Mouse (Mus musculus): ENCODE data around the gene Nfic. TPM values are rescaled to one million over a fixed set of nuclear protein-coding genes. Genes with fewer than 3 reads are reported as not detected.

The Nfic gene
- total RNA-seq, 2 experiments from 2014 or later, result 4.0 to 36.8 TPM

- no peak for ATAC-seq (replicated peaks; ENCODE audit: poor library complexity)
Measured at GRCm38 (mm10) chr10:81389373-81389772, 66.1 kb downstream of the Nfic start.

GRCm38 (mm10) chr10:81388505-81389055, 66.9 kb downstream of the Nfic start, which contains the start of gene Gm48552:
Gm48552 (plus strand) TSS chr10:81389005.
- ATAC-seq (replicated peaks; ENCODE audit: poor library complexity), result no peak

- no peak for ATAC-seq (replicated peaks; ENCODE audit: poor library complexity)
Measured at GRCm38 (mm10) chr10:81387716-81388115, 67.7 kb downstream of the Nfic start.

- ATAC-seq (replicated peaks; ENCODE audit: poor library complexity), result no peak
Measured at GRCm38 (mm10) chr10:81385603-81386306, 69.7 kb downstream of the Nfic start.

GRCm38 (mm10) chr10:81384605-81384982, 70.8 kb downstream of the Nfic start:
- ATAC-seq (replicated peaks; ENCODE audit: poor library complexity), result peak; percentile 3; the same call in 1 of the 2 replicates

GRCm38 (mm10) chr10:81383802-81384604, 71.4 kb downstream of the Nfic start, which contains the start of the genes Dohh and Gm48551:
Dohh (plus strand) TSS chr10:81384428.
Gm48551 (plus strand) TSS chr10:81384466.
- peak; percentile 75 for ATAC-seq (replicated peaks; ENCODE audit: poor library complexity)

GRCm38 (mm10) chr10:81382039-81382438, 73.4 kb downstream of the Nfic start:
- ATAC-seq (replicated peaks; ENCODE audit: poor library complexity), result peak; percentile 52

- no peak for ATAC-seq (replicated peaks; ENCODE audit: poor library complexity)
Measured at GRCm38 (mm10) chr10:81379809-81380378, 75.5 kb downstream of the Nfic start.

GRCm38 (mm10) chr10:81379183-81379553, 76.3 kb downstream of the Nfic start:
- ATAC-seq (replicated peaks; ENCODE audit: poor library complexity), result no peak

- peak; percentile 81 for ATAC-seq (replicated peaks; ENCODE audit: poor library complexity)
Measured at GRCm38 (mm10) chr10:81378553-81379182, 76.8 kb downstream of the Nfic start.

GRCm38 (mm10) chr10:81377793-81378552, 77.5 kb downstream of the Nfic start, which contains the start of gene Fzr1:
Fzr1 (minus strand) TSS chr10:81378516.
- no peak for ATAC-seq (replicated peaks; ENCODE audit: poor library complexity)

- no peak for ATAC-seq (replicated peaks; ENCODE audit: poor library complexity)
Measured at GRCm38 (mm10) chr10:81377362-81377664, 78.1 kb downstream of the Nfic start.

GRCm38 (mm10) chr10:81376561-81377361, 78.7 kb downstream of the Nfic start:
- ATAC-seq (replicated peaks; ENCODE audit: poor library complexity), result no peak

GRCm38 (mm10) chr10:81375322-81375721, 80.1 kb downstream of the Nfic start:
- no peak for ATAC-seq (replicated peaks; ENCODE audit: poor library complexity)

- no peak for ATAC-seq (replicated peaks; ENCODE audit: poor library complexity)
Measured at GRCm38 (mm10) chr10:81367207-81367495, 88.3 kb downstream of the Nfic start.

GRCm38 (mm10) chr10:81366477-81367206, 88.8 kb downstream of the Nfic start:
- ATAC-seq (replicated peaks; ENCODE audit: poor library complexity), result no peak

GRCm38 (mm10) chr10:81365672-81366476, 89.6 kb downstream of the Nfic start, which contains the start of gene 4930404N11Rik:
4930404N11Rik (minus strand) TSS chr10:81365816.
- peak; percentile 9 for ATAC-seq (replicated peaks; ENCODE audit: poor library complexity)

GRCm38 (mm10) chr10:81365073-81365472, 90.4 kb downstream of the Nfic start:
- ATAC-seq (replicated peaks; ENCODE audit: poor library complexity), result no peak
